Mouse (Mus musculus) ES-Bruce4 (cell line): Measurements from ENCODE around the gene Rftn2. TPM values are rescaled to one million over a fixed set of nuclear protein-coding genes. Genes with fewer than 3 reads are reported as not detected.

ENCODE experiments used
- H3K27ac ChIP-seq: 2 replicates; pipeline ENCODE4 v1.5.1; 2012; ENCODE audit warnings: low read length, inconsistent platforms; ENCODE audit not compliant: insufficient read depth
- H3K27me3 ChIP-seq: 2 replicates; pipeline ENCODE4 v1.6.1; 2012; ENCODE audit warnings: mild to moderate bottlenecking, low read length, inconsistent platforms; ENCODE audit not compliant: control insufficient read depth, poor library complexity, insufficient read depth, severe bottlenecking
- H3K36me3 ChIP-seq: 2 replicates; pipeline ENCODE4 v1.6.1; 2012; ENCODE audit warnings: inconsistent platforms, mild to moderate bottlenecking, low read length, moderate library complexity; ENCODE audit not compliant: control insufficient read depth, poor library complexity, insufficient read depth, severe bottlenecking
- H3K4me1 ChIP-seq: one replicate; pipeline ENCODE4 v1.8.1; 2011; ENCODE audit warnings: low read length; ENCODE audit not compliant: control insufficient read depth, insufficient read depth
- H3K4me3 ChIP-seq: 2 replicates; pipeline ENCODE4 v1.5.1; 2011; ENCODE audit warnings: low read depth, mild to moderate bottlenecking, low read length
- H3K9ac ChIP-seq: 2 replicates; pipeline ENCODE4 v1.6.1; 2012; ENCODE audit warnings: low read depth, mild to moderate bottlenecking, inconsistent platforms; ENCODE audit not compliant: poor library complexity, severe bottlenecking
- H3K9me3 ChIP-seq: replicated peaks from 2 replicates; pipeline ENCODE4 v1.6.1; 2012; ENCODE audit warnings: mild to moderate bottlenecking, low read length, inconsistent platforms; ENCODE audit not compliant: control insufficient read depth, poor library complexity, insufficient read depth, severe bottlenecking
- CTCF ChIP-seq: IDR thresholded peaks from one replicate; pipeline ENCODE4 v1.8.1; 2011; ENCODE audit warnings: low read depth, low read length
- EP300 ChIP-seq: IDR thresholded peaks from 2 replicates; pipeline ENCODE4 v1.6.1; 2011; ENCODE audit warnings: low read depth, low read length; ENCODE audit not compliant: insufficient read depth
- POLR2A ChIP-seq: IDR thresholded peaks from one replicate; pipeline ENCODE4 v1.8.1; 2011; ENCODE audit warnings: low read length; ENCODE audit not compliant: insufficient read depth
- polyA plus RNA-seq: library from polyadenylated mRNA; stranded (reverse); fragments of >200 nt; gene quantifications from 2 replicates; pipeline ENCODE4 v1.2.4, GENCODE M21; 2011; ENCODE audit warnings: low read depth; ENCODE audit not compliant: missing spikeins, insufficient read depth, insufficient read length

The Rftn2 gene
- polyA plus RNA-seq, 1 experiment: 0.43 TPM

DNA sequence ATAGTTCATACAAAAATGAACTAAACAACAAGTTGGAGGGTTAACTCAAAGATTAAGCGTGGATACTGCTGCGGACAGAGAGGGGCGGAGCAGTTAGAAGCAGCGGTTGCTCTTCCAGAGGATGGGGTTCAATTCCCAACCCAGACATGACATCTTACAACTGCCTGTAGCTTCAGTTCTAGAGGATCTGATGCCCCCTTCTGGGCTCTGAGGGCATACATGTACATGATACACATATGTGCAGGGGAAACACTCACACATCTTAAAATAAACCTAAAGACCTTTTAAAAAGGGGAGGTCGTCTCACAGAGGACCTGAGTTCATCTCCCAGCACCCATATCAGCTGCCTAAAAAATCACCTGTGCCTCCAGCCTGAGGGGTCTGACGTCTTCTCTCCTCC lies 40.9 kb downstream of the Rftn2 start:
- Histone ChIP-seq H3K4me3 (no peak overlapping the region), H3K27me3 (peaks cover 2% of the 10 kb centered on the region), H3K27ac (no peak overlapping the region), H3K9ac (no peak overlapping the region), H3K36me3 (no peaks in the 10 kb centered on the region), H3K9me3 (no peaks in the 10 kb centered on the region), H3K4me1 (no peaks in the 10 kb centered on the region)
- TF ChIP-seq CTCF (no peak), POLR2A (no peak), EP300 (no peak)

DNA sequence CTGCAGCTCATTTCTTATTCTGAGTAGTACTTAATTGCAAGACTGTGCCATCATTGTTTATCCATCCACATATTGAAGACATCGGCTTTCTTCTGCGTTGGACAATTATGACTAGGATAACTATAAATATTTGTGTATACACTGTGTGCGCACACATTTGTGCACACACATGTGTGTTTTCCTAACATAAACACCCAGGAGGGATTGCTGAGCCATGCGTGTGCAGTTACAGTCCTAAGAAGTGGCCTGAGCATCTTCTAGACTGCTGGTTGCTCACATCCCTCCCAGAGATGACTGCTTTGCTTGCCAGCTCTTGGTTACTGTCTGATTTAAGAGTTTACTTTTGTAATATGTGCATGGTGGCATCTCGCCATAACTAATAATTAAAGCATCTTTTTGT lies 44.2 kb downstream of the Rftn2 start:
- Histone ChIP-seq H3K9ac (no peak overlapping the region), H3K27ac (no peak overlapping the region), H3K4me3 (no peak overlapping the region), H3K27me3 (peaks cover 2% of the 10 kb centered on the region), H3K9me3 (0 out of 2 replicates have a peak, but pooled peaks cover 5% of the 10 kb centered on the region), H3K36me3 (no peaks in the 10 kb centered on the region), H3K4me1 (no peaks in the 10 kb centered on the region)
- TF ChIP-seq POLR2A (no peak), EP300 (no peak), CTCF (no peak)

- Histone ChIP-seq H3K9ac (no peak overlapping the region), H3K27me3 (peaks cover 2% of the 10 kb centered on the region), H3K36me3 (no peaks in the 10 kb centered on the region), H3K27ac (no peak overlapping the region), H3K9me3 (0 out of 2 replicates have a peak, but pooled peaks cover 5% of the 10 kb centered on the region), H3K4me3 (no peak overlapping the region), H3K4me1 (no peaks in the 10 kb centered on the region)
- TF ChIP-seq EP300 (no peak), CTCF (no peak), POLR2A (no peak)
Measured at GRCm38 (mm10) chr1:55179917-55180566, 46.5 kb downstream of the Rftn2 start.

- Histone ChIP-seq H3K9me3 (0 out of 2 replicates have a peak, but pooled peaks cover 3% of the 10 kb centered on the region), H3K4me1 (no peaks in the 10 kb centered on the region), H3K4me3 (no peak overlapping the region), H3K27ac (no peak overlapping the region), H3K27me3 (no peaks in the 10 kb centered on the region), H3K9ac (no peak overlapping the region), H3K36me3 (no peaks in the 10 kb centered on the region)
- TF ChIP-seq POLR2A (no peak), CTCF (no peak), EP300 (no peak)
Measured at GRCm38 (mm10) chr1:55174558-55175034, 52.0 kb downstream of the Rftn2 start.

GRCm38 (mm10) chr1:55173720-55174557 lies 52.6 kb downstream of the Rftn2 start:
- H3K9me3 ChIP-seq: peaks cover 7% of the 10 kb centered on the region; the same call in 1 of the 2 replicates
- H3K9ac ChIP-seq: no peak overlapping the region
- no peak for TF ChIP-seq CTCF
- no peak for TF ChIP-seq EP300
- no peak for TF ChIP-seq POLR2A
- H3K4me3 ChIP-seq: no peak overlapping the region
- no peaks in the 10 kb centered on the region for H3K36me3 ChIP-seq
- no peaks in the 10 kb centered on the region for H3K27me3 ChIP-seq
- H3K27ac ChIP-seq: no peak overlapping the region
- no peaks in the 10 kb centered on the region for H3K4me1 ChIP-seq
